ENCODE assay signal across 14 mouse cellular contexts in genomic region chr19:8131881-8132280, GRCm38 (mm10). TPM values are rescaled to one million over a fixed set of nuclear protein-coding genes. Genes with fewer than 3 reads are reported as not detected.
"Had no signal": no experiment of that assay in that cellular context is flagged by ENCODE, and none has a peak within 500 bp of the region (broad histone marks: within the 10 kb centered on the region; RNA-seq: fewer than 3 reads in every experiment).

Gene Slc22a28, minus strand, starts transcription at chr19:8131982.

RNA-seq across cellular contexts. Expression of gene Slc22a28, which starts in this region (rescaled TPM):
- total RNA-seq: neutrophil, adult 5-6 weeks had no signal
- polyA plus RNA-seq: neural tube, embryonic 13.5 days; neural tube, embryonic 14.5 days; neural tube, embryonic 15.5 days; small intestine, adult 2 months; spleen, adult 2 months; stomach, embryonic 14.5 days; stomach, embryonic 15.5 days; stomach, embryonic 16.5 days; stomach, postnatal 0 days; testis, adult 2 months; thymus, adult 2 months; thymus, postnatal 0 days; urinary bladder, adult 2 months had no signal
